Mouse (Mus musculus) liver, adult 2 months (tissue): ENCODE measurements around the gene Rnf223.

ENCODE experiments used
- CTCF ChIP-seq: fragments of 200-500 bp; IDR thresholded peaks from 2 replicates; pipeline ENCODE4 v1.5.1; 2011; ENCODE audit warnings: low read depth, low read length, control low read depth
- POLR2A ChIP-seq: fragments of 200-500 bp; IDR thresholded peaks from 2 replicates; pipeline ENCODE4 v1.6.1; 2011; ENCODE audit warnings: low read length, control low read depth; ENCODE audit not compliant: insufficient read depth; ENCODE audit errors: extremely low read depth

DNA sequence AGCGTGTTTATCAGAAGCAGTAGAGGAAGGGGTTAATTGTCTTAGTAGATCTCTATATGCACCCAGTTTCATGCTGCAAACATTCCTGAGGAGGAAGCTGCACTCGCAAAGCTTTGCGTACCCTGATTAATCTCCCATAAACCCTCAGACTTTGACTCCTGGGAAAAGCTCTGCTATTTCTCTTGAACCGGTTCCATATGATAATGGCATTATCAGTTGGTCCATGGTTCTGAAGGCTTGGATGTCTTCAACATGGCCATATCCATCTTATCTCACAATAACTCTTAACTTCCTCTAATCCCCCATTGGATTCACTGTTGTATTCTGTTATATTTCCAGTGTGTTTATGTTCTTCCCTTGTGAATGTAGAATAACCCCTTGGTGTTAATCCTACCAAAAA lies 27.0 kb upstream of the Rnf223 start:
- TF ChIP-seq CTCF (no peak), POLR2A (no peak)
